14 mouse cellular contexts compared by ENCODE assay signal in genomic region chr1:59523378-59523958, GRCm38 (mm10). TPM values are rescaled to one million over a fixed set of nuclear protein-coding genes. Genes with fewer than 3 reads are reported as not detected.
DNase-seq lines count a peak whose midpoint lies in the region; ATAC-seq and TF ChIP-seq lines count a peak whose summit lies in the region.
"Had no signal": no experiment of that assay in that cellular context is flagged by ENCODE, and none has a peak within 500 bp of the region (broad histone marks: within the 10 kb centered on the region; RNA-seq: fewer than 3 reads in every experiment).

No protein-coding gene starts in this region.

- DNase-seq in hindbrain, embryonic 11.5 days (ENCODE audit: low spot score): peak; percentile 20
- peak; percentile 36 for DNase-seq in retina, postnatal 1 day
- DNase-seq in retina, embryonic 14.5 days (ENCODE audit: low spot score): no peak
- DNase-seq in stomach, postnatal 0 days (ENCODE audit: low spot score): no peak
- no peak for DNase-seq in forebrain, embryonic 11.5 days (ENCODE audit: low spot score)
- no peak for DNase-seq in heart, postnatal 10 days
- DNase-seq: adrenal gland, postnatal 25 days; cerebellum, adult 2 months; liver, embryonic 13.5 days had no signal

- 0 out of 2 replicates have a peak, but pooled peaks cover 6% of the 10 kb centered on the region for H3K4me1 ChIP-seq in hindbrain, embryonic 11.5 days (replicated peaks; ENCODE audit: control insufficient read depth, insufficient read depth, low read length)
- peaks cover 3% of the 10 kb centered on the region for H3K4me1 ChIP-seq in hindbrain, embryonic 16.5 days (ENCODE audit: control insufficient read depth, insufficient read depth, low read depth, low read length)
- H3K4me1 ChIP-seq in hindbrain, embryonic 13.5 days (replicated peaks): peaks cover 26% of the 10 kb centered on the region
- no peaks in the 10 kb centered on the region; the same call in 1 of the 2 replicates for H3K4me1 ChIP-seq in stomach, postnatal 0 days (replicated peaks; ENCODE audit: control insufficient read depth, insufficient read depth)
- peaks cover 12% of the 10 kb centered on the region; the same call in 1 of the 2 replicates for H3K4me1 ChIP-seq in forebrain, embryonic 11.5 days (replicated peaks; ENCODE audit: control insufficient read depth, insufficient read depth, low read length)
- H3K4me1 ChIP-seq: liver, embryonic 13.5 days had no signal

- 41% methylated on average over 5 of the region's 5 CpGs for WGBS in hindbrain, embryonic 11.5 days
- 41% methylated on average over 5 of the region's 5 CpGs for WGBS in hindbrain, embryonic 16.5 days
- 42% methylated on average over 5 of the region's 5 CpGs for WGBS in hindbrain, embryonic 13.5 days
- 86% methylated on average over 5 of the region's 5 CpGs for WGBS in stomach, postnatal 0 days
- 43% methylated on average over 5 of the region's 5 CpGs for WGBS in forebrain, embryonic 11.5 days

- no peaks in the 10 kb centered on the region for H3K27me3 ChIP-seq in hindbrain, embryonic 11.5 days (ENCODE audit: control insufficient read depth, insufficient read depth, low read length)
- H3K27me3 ChIP-seq in hindbrain, embryonic 16.5 days (replicated peaks; ENCODE audit: control insufficient read depth, insufficient read depth, low read length): no peaks in the 10 kb centered on the region
- no peaks in the 10 kb centered on the region for H3K27me3 ChIP-seq in hindbrain, embryonic 13.5 days
- H3K27me3 ChIP-seq in stomach, postnatal 0 days (ENCODE audit: control insufficient read depth, insufficient read depth, low read length): no peaks in the 10 kb centered on the region
- H3K27me3 ChIP-seq in forebrain, embryonic 11.5 days (ENCODE audit: control insufficient read depth, insufficient read depth, low read length): no peaks in the 10 kb centered on the region
- H3K27me3 ChIP-seq: heart, embryonic 12.5 days; liver, embryonic 13.5 days; stomach, embryonic 15.5 days had no signal

- no peak overlapping the region for H3K4me3 ChIP-seq in hindbrain, embryonic 11.5 days (ENCODE audit: low read depth, low read length)
- no peak overlapping the region for H3K4me3 ChIP-seq in hindbrain, embryonic 16.5 days (ENCODE audit: low read length)
- no peak overlapping the region for H3K4me3 ChIP-seq in hindbrain, embryonic 13.5 days
- no peak overlapping the region for H3K4me3 ChIP-seq in stomach, postnatal 0 days (ENCODE audit: low read depth, low read length)
- H3K4me3 ChIP-seq in forebrain, embryonic 11.5 days (ENCODE audit: low read depth, low read length): no peak overlapping the region
- H3K4me3 ChIP-seq: heart, embryonic 12.5 days; liver, embryonic 13.5 days; stomach, embryonic 15.5 days had no signal

- H3K27ac ChIP-seq in hindbrain, embryonic 11.5 days (ENCODE audit: low read depth, low read length): no peak overlapping the region
- no peak overlapping the region for H3K27ac ChIP-seq in hindbrain, embryonic 16.5 days (ENCODE audit: low read depth, low read length)
- peak overlapping the region; percentile 32; the same call in 1 of the 2 replicates for H3K27ac ChIP-seq in hindbrain, embryonic 13.5 days
- H3K27ac ChIP-seq in stomach, postnatal 0 days (replicated peaks): no peak overlapping the region
- H3K27ac ChIP-seq in forebrain, embryonic 11.5 days (ENCODE audit: low read depth, low read length): no peak overlapping the region
- H3K27ac ChIP-seq: liver, embryonic 13.5 days; stomach, embryonic 15.5 days had no signal

- H3K9me3 ChIP-seq in hindbrain, embryonic 11.5 days (ENCODE audit: control insufficient read depth, low read length): no peaks in the 10 kb centered on the region
- H3K9me3 ChIP-seq in hindbrain, embryonic 16.5 days (ENCODE audit: control insufficient read depth, low read length): no peaks in the 10 kb centered on the region
- H3K9me3 ChIP-seq in hindbrain, embryonic 13.5 days: no peaks in the 10 kb centered on the region
- no peaks in the 10 kb centered on the region for H3K9me3 ChIP-seq in stomach, postnatal 0 days (ENCODE audit: control insufficient read depth, low read length)
- no peaks in the 10 kb centered on the region for H3K9me3 ChIP-seq in forebrain, embryonic 11.5 days (ENCODE audit: control insufficient read depth, low read length)
- H3K9me3 ChIP-seq: liver, embryonic 13.5 days; stomach, embryonic 15.5 days had no signal

- peak; percentile 53; the same call in 1 of the 2 replicates for ATAC-seq in hindbrain, embryonic 11.5 days (ENCODE audit: low FRiP score)
- no peak for ATAC-seq in hindbrain, embryonic 16.5 days
- no peak for ATAC-seq in hindbrain, embryonic 13.5 days (ENCODE audit: low FRiP score)
- no peak for ATAC-seq in stomach, postnatal 0 days (ENCODE audit: low FRiP score, low TSS enrichment)
- no peak for ATAC-seq in forebrain, embryonic 11.5 days (replicated peaks; ENCODE audit: low FRiP score)
- ATAC-seq: intestine, embryonic 16.5 days had no signal

- H3K36me3 ChIP-seq in hindbrain, embryonic 11.5 days (ENCODE audit: control insufficient read depth, insufficient read depth, low read length): no peaks in the 10 kb centered on the region
- H3K36me3 ChIP-seq in hindbrain, embryonic 16.5 days (ENCODE audit: control insufficient read depth, insufficient read depth, low read length): no peaks in the 10 kb centered on the region
- H3K36me3 ChIP-seq in hindbrain, embryonic 13.5 days: no peaks in the 10 kb centered on the region
- no peaks in the 10 kb centered on the region for H3K36me3 ChIP-seq in stomach, postnatal 0 days (ENCODE audit: control insufficient read depth, insufficient read depth, low read length)
- no peaks in the 10 kb centered on the region for H3K36me3 ChIP-seq in forebrain, embryonic 11.5 days (ENCODE audit: control insufficient read depth, insufficient read depth, low read length)
- H3K36me3 ChIP-seq: heart, embryonic 12.5 days; liver, embryonic 13.5 days; stomach, embryonic 15.5 days had no signal

- TF ChIP-seq EP300 in stomach, postnatal 0 days (optimal IDR thresholded peaks at IDR 0.05): no peak

- H3K9ac ChIP-seq in hindbrain, embryonic 11.5 days (ENCODE audit: low read depth, low read length): no peak overlapping the region
- no peak overlapping the region for H3K9ac ChIP-seq in hindbrain, embryonic 16.5 days (ENCODE audit: low read depth, low read length)
- no peak overlapping the region for H3K9ac ChIP-seq in hindbrain, embryonic 13.5 days
- no peak overlapping the region for H3K9ac ChIP-seq in stomach, postnatal 0 days (ENCODE audit: low read length)
- H3K9ac ChIP-seq in forebrain, embryonic 11.5 days (ENCODE audit: low read length): no peak overlapping the region
- H3K9ac ChIP-seq: heart, embryonic 12.5 days; liver, embryonic 13.5 days; stomach, embryonic 15.5 days had no signal

- intact Hi-C loops in heart, postnatal 10 days (cut with DNase I): no loop called here

- peak; percentile 48 for TF ChIP-seq CTCF in stomach, postnatal 0 days (IDR thresholded peaks at IDR 0.05; ENCODE audit: low read depth)

- H3K4me2 ChIP-seq in hindbrain, embryonic 11.5 days (replicated peaks; ENCODE audit: low read depth, low read length): no peak overlapping the region
- no peak overlapping the region for H3K4me2 ChIP-seq in hindbrain, embryonic 16.5 days (ENCODE audit: low read length)
- no peak overlapping the region for H3K4me2 ChIP-seq in hindbrain, embryonic 13.5 days
- no peak overlapping the region for H3K4me2 ChIP-seq in stomach, postnatal 0 days (replicated peaks; ENCODE audit: low read depth)
- no peak overlapping the region for H3K4me2 ChIP-seq in forebrain, embryonic 11.5 days (ENCODE audit: low read depth, low read length, severe bottlenecking)
- H3K4me2 ChIP-seq: heart, embryonic 12.5 days; liver, embryonic 13.5 days; stomach, embryonic 15.5 days had no signal

RNA-seq across cellular contexts. Expression of gene Gm973, which starts 7.4 kb away (rescaled TPM):
- polyA plus RNA-seq in hindbrain, embryonic 11.5 days (2014; fragmentation: Nextera tagmentation; extraction: Ambion mirVana): 7.7 and 9.5 TPM in 2 replicates
- polyA plus RNA-seq in hindbrain, embryonic 16.5 days (2015; fragmentation: Nextera tagmentation; extraction: Ambion mirVana): 11.3 and 11.5 TPM in 2 replicates
- 7.9 and 8.6 TPM in 2 replicates for polyA plus RNA-seq in hindbrain, embryonic 13.5 days (2015; fragmentation: Nextera tagmentation; extraction: Ambion mirVana)
- 0.51 and 1.2 TPM in 2 replicates for polyA plus RNA-seq in stomach, postnatal 0 days (2015; fragmentation: Nextera tagmentation; extraction: Ambion mirVana)
- 0.85 and 0.99 TPM in 2 replicates for polyA plus RNA-seq in forebrain, embryonic 11.5 days (2014; fragmentation: Nextera tagmentation; extraction: Ambion mirVana)
- under 1 TPM; 0.35 to 0.45 TPM for total RNA-seq in heart, postnatal 10 days (2021)

RNA-seq across cellular contexts. Expression of gene Fzd7, which starts 41.2 kb away (rescaled TPM):
- 13.0 and 15.4 TPM in 2 replicates for polyA plus RNA-seq in hindbrain, embryonic 11.5 days (2014; fragmentation: Nextera tagmentation; extraction: Ambion mirVana)
- 1.9 and 2.7 TPM in 2 replicates for polyA plus RNA-seq in hindbrain, embryonic 16.5 days (2015; fragmentation: Nextera tagmentation; extraction: Ambion mirVana)
- 3.3 and 3.6 TPM in 2 replicates for polyA plus RNA-seq in hindbrain, embryonic 13.5 days (2015; fragmentation: Nextera tagmentation; extraction: Ambion mirVana)
- polyA plus RNA-seq in stomach, postnatal 0 days (2015; fragmentation: Nextera tagmentation; extraction: Ambion mirVana): 3.9 and 4.5 TPM in 2 replicates
- 12.7 and 15.4 TPM in 2 replicates for polyA plus RNA-seq in forebrain, embryonic 11.5 days (2014; fragmentation: Nextera tagmentation; extraction: Ambion mirVana)
- 1 to 10 TPM; 6.4 to 6.7 TPM for total RNA-seq in heart, postnatal 10 days (2021)

Comparison
In these comparisons a context has a peak if more than half of its experiments do, and no peak if none do; other contexts are left out.
1. DNase-seq: peak in hindbrain, embryonic 11.5 days (single experiment) and retina, postnatal 1 day (single experiment); none in retina, embryonic 14.5 days (single experiment), stomach, postnatal 0 days (single experiment), forebrain, embryonic 11.5 days (single experiment) and heart, postnatal 10 days (0 of 2).